Mouse (Mus musculus) erythroblast, embryonic 14.5 days (primary cell): ENCODE measurements around the gene Snrpf. TPM values are rescaled to one million over a fixed set of nuclear protein-coding genes. Genes with fewer than 3 reads are reported as not detected.

Source experiments
- H3K27me3 ChIP-seq: 2 replicates; pipeline ENCODE4 v1.6.1; 2012; ENCODE audit warnings: inconsistent platforms; ENCODE audit not compliant: control insufficient read depth
- H3K36me3 ChIP-seq: 2 replicates; pipeline ENCODE4 v1.6.1; 2012; ENCODE audit warnings: mild to moderate bottlenecking, inconsistent platforms; ENCODE audit not compliant: control insufficient read depth
- H3K4me1 ChIP-seq: 2 replicates; pipeline ENCODE4 v1.6.1; 2012; ENCODE audit warnings: inconsistent platforms; ENCODE audit not compliant: control insufficient read depth
- H3K4me3 ChIP-seq: replicated peaks from 2 replicates; pipeline ENCODE3; 2012; ENCODE audit warnings: moderate library complexity, mild to moderate bottlenecking, inconsistent platforms
- H3K9me3 ChIP-seq: 2 replicates; pipeline ENCODE4 v1.6.1; 2012; ENCODE audit warnings: low read length, inconsistent platforms, mixed read lengths; ENCODE audit not compliant: control insufficient read depth
- GATA1 ChIP-seq: IDR thresholded peaks from 2 replicates; pipeline ENCODE4 v1.6.1; 2012; ENCODE audit warnings: low read length, inconsistent platforms, mixed read lengths
- TAL1 ChIP-seq: IDR thresholded peaks from 3 replicates; pipeline ENCODE4 v1.6.1; 2012; ENCODE audit warnings: low read length, inconsistent platforms, mixed read lengths
- polyA plus RNA-seq: library from polyadenylated mRNA; stranded (reverse); fragments of >175 nt; gene quantifications from 2 replicates; pipeline ENCODE4 v1.2.3, GENCODE M21; 2012

Snrpf gene
- polyA plus RNA-seq, 1 experiment = 11.9 TPM

GRCm38 (mm10) chr10:93614850-93615249 is 25.3 kb upstream of the Snrpf start:
- TF ChIP-seq GATA1 (no peak), TAL1 (no peak)
- no peaks in the 10 kb centered on the region for H3K4me1 ChIP-seq
- no peak overlapping the region for H3K4me3 ChIP-seq
- H3K36me3 ChIP-seq = no peaks in the 10 kb centered on the region
- no peaks in the 10 kb centered on the region for H3K27me3 ChIP-seq
- peaks cover 7% of the 10 kb centered on the region for H3K9me3 ChIP-seq

DNA sequence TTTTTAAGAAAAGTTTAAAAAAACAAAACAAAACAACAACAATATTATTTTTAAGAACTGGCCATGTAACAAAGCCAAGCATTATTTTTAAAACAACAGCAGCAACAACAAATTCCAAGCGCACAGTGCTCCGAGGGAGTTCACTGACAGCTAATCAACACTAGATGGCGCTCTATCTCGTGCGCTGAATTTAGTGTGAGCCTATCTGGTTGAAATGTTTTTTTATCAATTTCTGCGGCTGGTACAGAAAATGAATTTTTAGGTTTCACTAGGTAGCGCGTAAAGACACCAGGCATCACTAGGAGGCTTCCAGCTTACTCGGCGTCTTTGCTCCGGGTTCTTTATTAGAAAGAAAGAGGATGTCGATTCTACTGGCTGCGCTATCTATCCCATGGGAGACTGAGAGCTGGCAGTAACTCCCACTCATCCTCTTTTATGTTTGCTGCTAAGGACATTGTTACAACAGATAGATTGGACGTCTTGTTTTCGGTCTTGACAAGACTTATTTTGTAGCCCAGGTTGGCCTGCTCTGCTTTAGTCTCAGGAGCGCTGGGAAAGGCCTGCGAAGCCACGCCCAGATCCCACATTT is 22.0 kb upstream of the Snrpf start:
- TF ChIP-seq GATA1 = no peak
- TF ChIP-seq TAL1 = no peak
- Histone ChIP-seq H3K9me3 (peaks cover 15% of the 10 kb centered on the region), H3K27me3 (no peaks in the 10 kb centered on the region), H3K36me3 (no peaks in the 10 kb centered on the region), H3K4me1 (no peaks in the 10 kb centered on the region), H3K4me3 (no peak overlapping the region)

- no peaks in the 10 kb centered on the region for H3K4me1 ChIP-seq
- H3K36me3 ChIP-seq = no peaks in the 10 kb centered on the region
- H3K27me3 ChIP-seq = no peaks in the 10 kb centered on the region
- TF ChIP-seq GATA1 = no peak
- TF ChIP-seq TAL1 = no peak
- H3K4me3 ChIP-seq = no peak overlapping the region
- H3K9me3 ChIP-seq = peaks cover 15% of the 10 kb centered on the region
Observed at GRCm38 (mm10) chr10:93610896-93611295, 21.4 kb upstream of the Snrpf start.

DNA sequence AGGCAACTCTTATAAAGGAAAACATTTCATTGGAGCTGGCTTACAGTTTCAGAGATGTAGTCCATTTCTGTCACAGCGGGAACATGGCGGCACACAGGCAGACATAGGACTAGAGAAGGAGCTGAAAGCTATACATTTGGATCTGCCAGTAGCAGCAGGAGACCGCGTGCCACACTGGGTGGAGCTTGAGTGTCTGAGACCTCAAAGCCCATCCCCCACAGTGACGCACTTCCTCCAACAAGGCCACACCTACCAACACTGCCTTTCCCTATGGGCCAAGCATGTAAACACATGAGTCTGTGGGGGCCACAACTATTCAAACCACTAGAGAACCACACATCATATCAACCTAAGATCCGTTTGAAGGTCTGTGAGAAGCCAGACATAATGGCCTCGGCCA is 19.7 kb upstream of the Snrpf start:
- Histone ChIP-seq H3K36me3 (no peaks in the 10 kb centered on the region), H3K9me3 (peaks cover 15% of the 10 kb centered on the region), H3K4me1 (no peaks in the 10 kb centered on the region), H3K4me3 (no peak overlapping the region), H3K27me3 (no peaks in the 10 kb centered on the region)
- TF ChIP-seq TAL1 (no peak), GATA1 (no peak)

GRCm38 (mm10) chr10:93608051-93608450 is 18.5 kb upstream of the Snrpf start:
- Histone ChIP-seq H3K4me3 (no peak overlapping the region), H3K9me3 (peaks cover 19% of the 10 kb centered on the region), H3K4me1 (no peaks in the 10 kb centered on the region), H3K27me3 (no peaks in the 10 kb centered on the region), H3K36me3 (no peaks in the 10 kb centered on the region)
- no peak for TF ChIP-seq GATA1
- TF ChIP-seq TAL1 = no peak

GRCm38 (mm10) chr10:93606326-93606725 is 16.8 kb upstream of the Snrpf start:
- peaks cover 24% of the 10 kb centered on the region for H3K9me3 ChIP-seq
- no peaks in the 10 kb centered on the region for H3K4me1 ChIP-seq
- TF ChIP-seq GATA1 = no peak
- no peak for TF ChIP-seq TAL1
- no peak overlapping the region for H3K4me3 ChIP-seq
- no peaks in the 10 kb centered on the region for H3K36me3 ChIP-seq
- no peaks in the 10 kb centered on the region for H3K27me3 ChIP-seq

DNA sequence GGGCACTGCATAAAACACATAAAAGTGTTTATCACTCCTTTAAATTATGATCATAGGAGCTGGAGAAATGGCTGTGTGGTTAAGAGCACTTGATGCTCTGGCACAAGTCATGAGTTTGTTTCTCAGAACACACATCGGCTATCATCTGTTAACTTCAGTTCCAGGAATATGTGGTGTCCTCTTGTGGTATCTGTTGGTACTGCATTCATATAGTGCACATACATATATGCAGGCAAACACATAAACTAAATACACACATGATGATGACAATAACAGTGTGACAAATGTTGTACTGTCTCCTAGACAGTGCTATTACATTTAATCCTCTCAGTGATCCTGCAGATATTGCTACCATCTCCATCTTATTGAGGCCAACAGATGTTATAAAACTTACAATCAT is 13.8 kb upstream of the Snrpf start:
- no peaks in the 10 kb centered on the region for H3K4me1 ChIP-seq
- H3K9me3 ChIP-seq = peaks cover 9% of the 10 kb centered on the region
- no peaks in the 10 kb centered on the region for H3K27me3 ChIP-seq
- no peak overlapping the region for H3K4me3 ChIP-seq
- no peaks in the 10 kb centered on the region for H3K36me3 ChIP-seq
- no peak for TF ChIP-seq TAL1
- TF ChIP-seq GATA1 = no peak

DNA sequence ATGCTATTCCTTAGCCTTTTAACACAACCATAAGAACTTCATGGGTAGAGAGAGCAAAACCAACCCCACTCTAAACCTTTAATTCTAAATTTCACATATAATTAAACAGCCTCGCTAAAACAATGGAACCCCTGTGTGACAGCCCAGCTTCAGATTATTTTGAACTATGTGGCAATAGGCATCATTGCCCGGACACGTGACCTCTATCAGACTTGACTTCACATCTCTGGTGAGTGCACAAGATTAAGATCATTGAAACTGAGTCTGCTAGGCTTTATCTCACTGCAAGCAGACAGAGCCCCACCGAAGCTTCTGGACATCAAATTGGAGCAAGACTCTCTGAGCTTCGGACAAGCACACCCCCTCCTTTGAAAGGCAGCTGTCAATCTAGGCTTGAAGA is 12.8 kb upstream of the Snrpf start:
- Histone ChIP-seq H3K9me3 (peaks cover 8% of the 10 kb centered on the region), H3K27me3 (no peaks in the 10 kb centered on the region), H3K36me3 (no peaks in the 10 kb centered on the region), H3K4me3 (no peak overlapping the region), H3K4me1 (no peaks in the 10 kb centered on the region)
- TF ChIP-seq GATA1 = no peak
- TF ChIP-seq TAL1 = no peak

DNA sequence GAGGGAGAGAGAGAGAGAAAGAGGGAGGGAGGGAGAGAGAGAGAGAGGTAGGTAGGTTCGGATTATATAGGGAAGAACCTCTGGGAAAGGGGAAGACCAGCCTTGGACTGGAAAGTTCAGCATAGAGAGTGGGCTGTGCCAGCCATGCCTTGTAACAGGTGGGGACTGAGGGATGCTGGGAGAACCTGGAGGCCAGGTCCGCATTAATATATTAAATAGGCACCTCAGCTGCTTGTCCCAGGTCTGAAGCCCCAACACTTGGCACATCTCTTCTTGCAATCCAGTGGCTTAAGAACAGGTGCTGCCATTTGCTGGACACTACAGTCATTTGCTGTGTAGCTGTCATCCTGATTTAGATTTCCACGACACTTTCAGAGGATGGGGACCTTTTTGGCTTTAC is 7.1 kb upstream of the Snrpf start:
- TF ChIP-seq GATA1 (no peak), TAL1 (no peak)
- Histone ChIP-seq H3K4me1 (peaks cover 6% of the 10 kb centered on the region), H3K27me3 (no peaks in the 10 kb centered on the region; the same call in 1 of the 2 replicates), H3K9me3 (no peaks in the 10 kb centered on the region), H3K4me3 (no peak overlapping the region), H3K36me3 (no peaks in the 10 kb centered on the region)

GRCm38 (mm10) chr10:93595831-93596230 is 6.3 kb upstream of the Snrpf start:
- TF ChIP-seq TAL1 (no peak), GATA1 (no peak)
- H3K4me1 ChIP-seq = peaks cover 6% of the 10 kb centered on the region
- H3K9me3 ChIP-seq = no peaks in the 10 kb centered on the region
- H3K27me3 ChIP-seq = no peaks in the 10 kb centered on the region; the same call in 1 of the 2 replicates
- no peak overlapping the region for H3K4me3 ChIP-seq
- no peaks in the 10 kb centered on the region for H3K36me3 ChIP-seq
